ENCODE assay signal across 22 mouse cellular contexts in the genomic region with DNA sequence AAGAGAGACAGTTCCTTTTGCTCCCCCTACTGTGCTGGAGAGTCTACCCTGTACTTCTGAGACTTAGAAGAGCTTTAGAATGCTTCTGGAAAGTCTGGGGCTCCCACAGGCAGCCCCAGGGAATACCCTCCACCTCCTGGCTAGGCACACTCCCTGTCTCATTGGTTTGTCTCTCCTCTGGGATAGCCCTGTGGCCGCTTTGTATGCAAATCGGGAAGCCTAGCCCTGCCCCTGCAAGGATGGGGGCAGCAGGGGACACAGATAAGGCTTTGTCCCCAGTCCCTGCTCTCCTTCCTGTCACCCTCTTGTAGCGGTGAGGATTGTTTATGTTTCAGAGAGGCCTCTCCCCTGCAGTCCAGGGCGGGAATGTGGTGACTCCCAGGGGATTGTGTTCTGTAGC. TPM values are rescaled to one million over a fixed set of nuclear protein-coding genes. Genes with fewer than 3 reads are reported as not detected.
DNase-seq lines count a peak whose midpoint lies in the region; ATAC-seq and TF ChIP-seq lines count a peak whose summit lies in the region.
"Had no signal": no experiment of that assay in that cellular context is flagged by ENCODE, and none has a peak within 500 bp of the region (broad histone marks: within the 10 kb centered on the region; RNA-seq: fewer than 3 reads in every experiment).

No protein-coding gene starts in this region.

- H3K4me1 ChIP-seq in hindbrain, embryonic 11.5 days (replicated peaks; ENCODE audit: control insufficient read depth, insufficient read depth, low read length): peaks cover 8% of the 10 kb centered on the region
- H3K4me1 ChIP-seq in hindbrain, embryonic 16.5 days (ENCODE audit: control insufficient read depth, insufficient read depth, low read depth, low read length): peaks cover 16% of the 10 kb centered on the region
- peaks cover 52% of the 10 kb centered on the region for H3K4me1 ChIP-seq in midbrain, embryonic 10.5 days
- H3K4me1 ChIP-seq in midbrain, postnatal 0 days (ENCODE audit: insufficient read depth, low read length): no peaks in the 10 kb centered on the region
- peaks cover 4% of the 10 kb centered on the region; the same call in 1 of the 2 replicates for H3K4me1 ChIP-seq in embryonic facial prominence, embryonic 14.5 days (ENCODE audit: control insufficient read depth, insufficient read depth, low read length)

- H3K4me3 ChIP-seq in hindbrain, embryonic 11.5 days (ENCODE audit: low read depth, low read length): no peak overlapping the region
- no peak overlapping the region for H3K4me3 ChIP-seq in hindbrain, embryonic 16.5 days (ENCODE audit: low read length)
- H3K4me3 ChIP-seq in midbrain, embryonic 10.5 days: no peak overlapping the region
- no peak overlapping the region for H3K4me3 ChIP-seq in midbrain, postnatal 0 days (ENCODE audit: low read depth, low read length)
- no peak overlapping the region for H3K4me3 ChIP-seq in embryonic facial prominence, embryonic 14.5 days (ENCODE audit: low read depth, low read length)
- H3K4me3 ChIP-seq: embryonic facial prominence, embryonic 13.5 days; forebrain, embryonic 10.5 days; midbrain, embryonic 15.5 days had no signal

- DNase-seq in embryo, embryonic 11 days: peak; percentile 7
- DNase-seq in embryo, embryonic 9.5 days (ENCODE audit: extremely low spot score): no peak
- DNase-seq in hindbrain, embryonic 11.5 days (ENCODE audit: low spot score): no peak
- DNase-seq in midbrain, embryonic 10.5 days (ENCODE audit: low spot score): no peak
- no peak for DNase-seq in midbrain, postnatal 0 days (ENCODE audit: low spot score)
- peak; percentile 2 for DNase-seq in embryonic facial prominence, embryonic 14.5 days (ENCODE audit: low spot score)
- DNase-seq in urinary bladder, postnatal 10 days (ENCODE audit: low spot score): no peak
- DNase-seq: adrenal gland, adult 8-10 months; cerebellum, adult 9-10 months; gastrocnemius, postnatal 14 days; kidney, adult 18-20 months; kidney, postnatal 14 days; left cerebral cortex, postnatal 4 days; right cerebral cortex, postnatal 4 days; thymus, adult 18-20 months had no signal

- 38% methylated on average over 4 of the region's 4 CpGs for WGBS in hindbrain, embryonic 11.5 days
- 45% methylated on average over 4 of the region's 4 CpGs for WGBS in hindbrain, embryonic 16.5 days
- 32% methylated on average over 4 of the region's 4 CpGs for WGBS in midbrain, embryonic 10.5 days
- 52% methylated on average over 4 of the region's 4 CpGs for WGBS in midbrain, postnatal 0 days
- 22% methylated on average over 4 of the region's 4 CpGs for WGBS in embryonic facial prominence, embryonic 14.5 days

- no peak for ATAC-seq in hindbrain, embryonic 11.5 days (ENCODE audit: low FRiP score)
- ATAC-seq in hindbrain, embryonic 16.5 days: no peak
- no peak for ATAC-seq in midbrain, postnatal 0 days (ENCODE audit: low FRiP score)
- no peak for ATAC-seq in embryonic facial prominence, embryonic 14.5 days (ENCODE audit: low read depth)
- ATAC-seq: midbrain, embryonic 15.5 days had no signal

- H3K27ac ChIP-seq in hindbrain, embryonic 11.5 days (ENCODE audit: low read depth, low read length): no peak overlapping the region
- no peak overlapping the region for H3K27ac ChIP-seq in hindbrain, embryonic 16.5 days (ENCODE audit: low read depth, low read length)
- H3K27ac ChIP-seq in midbrain, embryonic 10.5 days (replicated peaks): 0 out of 2 replicates have a peak overlapping the region, but pooled peaks have one; percentile 46
- no peak overlapping the region for H3K27ac ChIP-seq in midbrain, postnatal 0 days (ENCODE audit: low read depth, low read length)
- no peak overlapping the region for H3K27ac ChIP-seq in embryonic facial prominence, embryonic 14.5 days (replicated peaks; ENCODE audit: low read depth, low read length)
- H3K27ac ChIP-seq: embryonic facial prominence, embryonic 13.5 days; forebrain, embryonic 10.5 days; liver, embryonic 14.5 days; macrophage; midbrain, embryonic 15.5 days had no signal

- no peaks in the 10 kb centered on the region for H3K9me3 ChIP-seq in hindbrain, embryonic 11.5 days (ENCODE audit: control insufficient read depth, low read length)
- no peaks in the 10 kb centered on the region for H3K9me3 ChIP-seq in hindbrain, embryonic 16.5 days (ENCODE audit: control insufficient read depth, low read length)
- no peaks in the 10 kb centered on the region for H3K9me3 ChIP-seq in midbrain, embryonic 10.5 days (replicated peaks)
- no peaks in the 10 kb centered on the region for H3K9me3 ChIP-seq in midbrain, postnatal 0 days (ENCODE audit: low read length)
- H3K9me3 ChIP-seq in embryonic facial prominence, embryonic 14.5 days (ENCODE audit: control insufficient read depth, low read length): no peaks in the 10 kb centered on the region
- H3K9me3 ChIP-seq: embryonic facial prominence, embryonic 13.5 days; forebrain, embryonic 10.5 days; midbrain, embryonic 15.5 days had no signal

- TF ChIP-seq CTCF in midbrain, postnatal 0 days (IDR thresholded peaks at IDR 0.05): no peak

- H3K27me3 ChIP-seq in hindbrain, embryonic 11.5 days (ENCODE audit: control insufficient read depth, insufficient read depth, low read length): 0 out of 2 replicates have a peak, but pooled peaks cover 3% of the 10 kb centered on the region
- H3K27me3 ChIP-seq in hindbrain, embryonic 16.5 days (replicated peaks; ENCODE audit: control insufficient read depth, insufficient read depth, low read length): no peaks in the 10 kb centered on the region
- H3K27me3 ChIP-seq in midbrain, embryonic 10.5 days (ENCODE audit: low read depth, poor library complexity, severe bottlenecking): peaks cover 22% of the 10 kb centered on the region
- H3K27me3 ChIP-seq in midbrain, postnatal 0 days (ENCODE audit: insufficient read depth, low read length): no peaks in the 10 kb centered on the region
- no peaks in the 10 kb centered on the region for H3K27me3 ChIP-seq in embryonic facial prominence, embryonic 14.5 days (replicated peaks; ENCODE audit: control insufficient read depth, insufficient read depth, low read length)
- H3K27me3 ChIP-seq: embryonic facial prominence, embryonic 13.5 days; midbrain, embryonic 15.5 days had no signal

- no peak overlapping the region for H3K4me2 ChIP-seq in hindbrain, embryonic 11.5 days (replicated peaks; ENCODE audit: low read depth, low read length)
- no peak overlapping the region for H3K4me2 ChIP-seq in hindbrain, embryonic 16.5 days (ENCODE audit: low read length)
- H3K4me2 ChIP-seq in midbrain, postnatal 0 days (ENCODE audit: low read depth, low read length, poor library complexity, severe bottlenecking): no peak overlapping the region
- no peak overlapping the region for H3K4me2 ChIP-seq in embryonic facial prominence, embryonic 14.5 days (ENCODE audit: low read depth, low read length)
- H3K4me2 ChIP-seq: embryonic facial prominence, embryonic 13.5 days; midbrain, embryonic 15.5 days had no signal

- peak overlapping the region; percentile 8; the same call in 1 of the 2 replicates for H3K9ac ChIP-seq in hindbrain, embryonic 11.5 days (ENCODE audit: low read depth, low read length)
- no peak overlapping the region for H3K9ac ChIP-seq in hindbrain, embryonic 16.5 days (ENCODE audit: low read depth, low read length)
- H3K9ac ChIP-seq in midbrain, postnatal 0 days (replicated peaks; ENCODE audit: low read length, poor library complexity, severe bottlenecking): no peak overlapping the region
- H3K9ac ChIP-seq in embryonic facial prominence, embryonic 14.5 days (ENCODE audit: low read depth, low read length): no peak overlapping the region
- H3K9ac ChIP-seq: liver, embryonic 14.5 days; midbrain, embryonic 15.5 days had no signal

- no peaks in the 10 kb centered on the region for H3K36me3 ChIP-seq in hindbrain, embryonic 11.5 days (ENCODE audit: control insufficient read depth, insufficient read depth, low read length)
- peaks cover 17% of the 10 kb centered on the region for H3K36me3 ChIP-seq in hindbrain, embryonic 16.5 days (ENCODE audit: control insufficient read depth, insufficient read depth, low read length)
- H3K36me3 ChIP-seq in midbrain, embryonic 10.5 days: peaks cover 93% of the 10 kb centered on the region
- peaks cover 39% of the 10 kb centered on the region for H3K36me3 ChIP-seq in midbrain, postnatal 0 days (ENCODE audit: insufficient read depth, low read length)
- H3K36me3 ChIP-seq in embryonic facial prominence, embryonic 14.5 days (ENCODE audit: control insufficient read depth, insufficient read depth, low read length): peaks cover 85% of the 10 kb centered on the region
- H3K36me3 ChIP-seq: midbrain, embryonic 15.5 days had no signal

RNA-seq across cellular contexts. Expression of a gene that starts 11.3 kb away (rescaled TPM):
- polyA plus RNA-seq in hindbrain, embryonic 11.5 days (2014; fragmentation: Nextera tagmentation; extraction: Ambion mirVana): 16.6 and 17.5 TPM in 2 replicates
- 28.5 and 30.0 TPM in 2 replicates for polyA plus RNA-seq in hindbrain, embryonic 16.5 days (2015; fragmentation: Nextera tagmentation; extraction: Ambion mirVana)
- 27.6 and 27.9 TPM in 2 replicates for polyA plus RNA-seq in midbrain, embryonic 10.5 days (2016; fragmentation: Nextera tagmentation; extraction: Ambion mirVana)
- total RNA-seq in midbrain, postnatal 0 days (2014; rRNA removed): 66.3 and 72.0 TPM in 2 replicates
- 21.3 and 21.8 TPM in 2 replicates for polyA plus RNA-seq in midbrain, postnatal 0 days (2015; fragmentation: Nextera tagmentation; extraction: Ambion mirVana)
- polyA plus RNA-seq in embryonic facial prominence, embryonic 14.5 days (2014; fragmentation: Nextera tagmentation; extraction: Ambion mirVana): 20.2 and 23.6 TPM in 2 replicates

RNA-seq across cellular contexts. Expression of a gene that starts 21.5 kb away (rescaled TPM):
- 19.0 and 19.9 TPM in 2 replicates for polyA plus RNA-seq in hindbrain, embryonic 11.5 days (2014; fragmentation: Nextera tagmentation; extraction: Ambion mirVana)
- 16.5 and 19.4 TPM in 2 replicates for polyA plus RNA-seq in hindbrain, embryonic 16.5 days (2015; fragmentation: Nextera tagmentation; extraction: Ambion mirVana)
- 39.8 and 41.0 TPM in 2 replicates for polyA plus RNA-seq in midbrain, embryonic 10.5 days (2016; fragmentation: Nextera tagmentation; extraction: Ambion mirVana)
- total RNA-seq in midbrain, postnatal 0 days (2014; rRNA removed): 16.0 and 20.5 TPM in 2 replicates
- polyA plus RNA-seq in midbrain, postnatal 0 days (2015; fragmentation: Nextera tagmentation; extraction: Ambion mirVana): 11.1 and 11.4 TPM in 2 replicates
- 18.3 and 22.3 TPM in 2 replicates for polyA plus RNA-seq in embryonic facial prominence, embryonic 14.5 days (2014; fragmentation: Nextera tagmentation; extraction: Ambion mirVana)

RNA-seq across cellular contexts. Expression of a gene that starts 48.6 kb away (rescaled TPM):
- 0.08 and 0.46 TPM in 2 replicates for polyA plus RNA-seq in hindbrain, embryonic 11.5 days (2014; fragmentation: Nextera tagmentation; extraction: Ambion mirVana)
- 1.6 and 1.7 TPM in 2 replicates for polyA plus RNA-seq in hindbrain, embryonic 16.5 days (2015; fragmentation: Nextera tagmentation; extraction: Ambion mirVana)
- polyA plus RNA-seq in midbrain, embryonic 10.5 days (2016; fragmentation: Nextera tagmentation; extraction: Ambion mirVana): 0.11 TPM in 1 of 2 replicates, not detected in the other
- total RNA-seq in midbrain, postnatal 0 days (2014; rRNA removed): 8.1 and 9.9 TPM in 2 replicates
- 2.7 and 3.2 TPM in 2 replicates for polyA plus RNA-seq in midbrain, postnatal 0 days (2015; fragmentation: Nextera tagmentation; extraction: Ambion mirVana)
- 0.14 and 0.29 TPM in 2 replicates for polyA plus RNA-seq in embryonic facial prominence, embryonic 14.5 days (2014; fragmentation: Nextera tagmentation; extraction: Ambion mirVana)
- total RNA-seq: gastrocnemius, postnatal 14 days; hematopoietic stem cell, adult 5-6 weeks had no signal
- polyA plus RNA-seq: macrophage had no signal

Comparison
In these comparisons a context has a peak if more than half of its experiments do, and no peak if none do; other contexts are left out.
1. DNase-seq: peak in embryo, embryonic 11 days (single experiment) and embryonic facial prominence, embryonic 14.5 days (single experiment); none in embryo, embryonic 9.5 days (single experiment), hindbrain, embryonic 11.5 days (single experiment), midbrain, embryonic 10.5 days (single experiment), midbrain, postnatal 0 days (single experiment) and urinary bladder, postnatal 10 days (single experiment).